Mouse (Mus musculus) E14TG2a.4 (cell line): ENCODE measurements around the gene Acad9.
A peak's percentile ranks its signal among the peaks of the same experiment; 100 is the strongest.
"Not testable (repeated sequence)": the region's sequence is repeated elsewhere in the genome, so short reads cannot be mapped to it uniquely, and the experiment has no call there.

Source experiments
- H3K27me3 ChIP-seq: 2 replicates; pipeline ENCODE4 v1.6.1; 2014; ENCODE audit warnings: low read length, control low read depth; ENCODE audit not compliant: insufficient read depth
- H3K36me3 ChIP-seq: 2 replicates; pipeline ENCODE4 v1.6.1; 2014; ENCODE audit warnings: low read length, control low read depth; ENCODE audit not compliant: insufficient read depth
- H3K4me1 ChIP-seq: replicated peaks from 2 replicates; pipeline ENCODE4 v1.6.1; 2014; ENCODE audit warnings: low read depth, low read length, control low read depth
- H3K4me3 ChIP-seq: replicated peaks from 2 replicates; pipeline ENCODE4 v1.5.1; 2014; ENCODE audit warnings: mild to moderate bottlenecking, low read length
- H3K9me3 ChIP-seq: 2 replicates; pipeline ENCODE4 v1.6.1; 2014; ENCODE audit warnings: low read length, control low read depth
- CTCF ChIP-seq: conservative IDR thresholded peaks from 2 replicates; pipeline ENCODE4 v1.5.1; 2014; ENCODE audit warnings: low read length
- NANOG ChIP-seq: IDR thresholded peaks from 2 replicates; pipeline ENCODE4 v1.6.1; 2014; ENCODE audit warnings: borderline replicate concordance, low read length, mixed read lengths
- POU5F1 ChIP-seq: IDR thresholded peaks from 2 replicates; pipeline ENCODE4 v1.6.1; 2014; ENCODE audit warnings: low read length, borderline replicate concordance

Acad9 gene

GRCm38 (mm10) chr3:36119684-36120548, 54.1 kb downstream of the Acad9 start:
- Histone ChIP-seq H3K4me1 (no peaks in the 10 kb centered on the region), H3K27me3 (no peaks in the 10 kb centered on the region), H3K36me3 (no peaks in the 10 kb centered on the region), H3K4me3 (no peak overlapping the region), H3K9me3 (peaks cover 21% of the 10 kb centered on the region)
- no peak for TF ChIP-seq NANOG
- no peak for TF ChIP-seq CTCF
- no peak for TF ChIP-seq POU5F1

- H3K4me3 ChIP-seq, H3K4me1 ChIP-seq, H3K36me3 ChIP-seq, H3K27me3 ChIP-seq: not testable (repeated sequence)
- H3K9me3 ChIP-seq, result peaks cover 36% of the 10 kb centered on the region
These were observed 60.4 kb downstream of the Acad9 start for GRCm38 (mm10) chr3:36126176-36126575.

- H3K36me3 ChIP-seq, result no peaks in the 10 kb centered on the region
- no peaks in the 10 kb centered on the region; the same call in 1 of the 2 replicates for H3K27me3 ChIP-seq
- H3K4me1 ChIP-seq, result no peaks in the 10 kb centered on the region
- no peak overlapping the region for H3K4me3 ChIP-seq
- peaks cover 39% of the 10 kb centered on the region for H3K9me3 ChIP-seq
- no peak for TF ChIP-seq NANOG
- TF ChIP-seq POU5F1, result no peak
- TF ChIP-seq CTCF, result no peak
These were observed 70.4 kb downstream of the Acad9 start for GRCm38 (mm10) chr3:36136152-36136551.

GRCm38 (mm10) chr3:36137560-36137959, 71.8 kb downstream of the Acad9 start:
- Histone ChIP-seq H3K4me3 (no peak overlapping the region), H3K4me1 (no peaks in the 10 kb centered on the region), H3K9me3 (peaks cover 35% of the 10 kb centered on the region), H3K27me3 (no peaks in the 10 kb centered on the region; the same call in 1 of the 2 replicates), H3K36me3 (no peaks in the 10 kb centered on the region)
- TF ChIP-seq CTCF, result peak; percentile 46
- TF ChIP-seq POU5F1, result no peak

- H3K9me3 ChIP-seq, result peaks cover 29% of the 10 kb centered on the region
- H3K4me3 ChIP-seq, result no peak overlapping the region
- no peaks in the 10 kb centered on the region for H3K4me1 ChIP-seq
- no peak for TF ChIP-seq NANOG
- TF ChIP-seq POU5F1, result no peak
- no peak for TF ChIP-seq CTCF
- H3K36me3 ChIP-seq, result no peaks in the 10 kb centered on the region
- H3K27me3 ChIP-seq, result no peaks in the 10 kb centered on the region; the same call in 1 of the 2 replicates
These were observed 72.4 kb downstream of the Acad9 start for GRCm38 (mm10) chr3:36138171-36138660.

GRCm38 (mm10) chr3:36138996-36139395, 73.2 kb downstream of the Acad9 start:
- no peak overlapping the region for H3K4me3 ChIP-seq
- H3K27me3 ChIP-seq, result no peaks in the 10 kb centered on the region; the same call in 1 of the 2 replicates
- no peaks in the 10 kb centered on the region for H3K4me1 ChIP-seq
- peaks cover 21% of the 10 kb centered on the region for H3K9me3 ChIP-seq
- H3K36me3 ChIP-seq, result no peaks in the 10 kb centered on the region
- no peak for TF ChIP-seq POU5F1
- no peak for TF ChIP-seq NANOG
- no peak for TF ChIP-seq CTCF
